Mouse (Mus musculus): ENCODE measurements around the gene Ddx31. TPM values are rescaled to one million over a fixed set of nuclear protein-coding genes. Genes with fewer than 3 reads are reported as not detected.

Gene Ddx31
- polyA plus RNA-seq, 1 experiment, result 27.0 TPM

DNA sequence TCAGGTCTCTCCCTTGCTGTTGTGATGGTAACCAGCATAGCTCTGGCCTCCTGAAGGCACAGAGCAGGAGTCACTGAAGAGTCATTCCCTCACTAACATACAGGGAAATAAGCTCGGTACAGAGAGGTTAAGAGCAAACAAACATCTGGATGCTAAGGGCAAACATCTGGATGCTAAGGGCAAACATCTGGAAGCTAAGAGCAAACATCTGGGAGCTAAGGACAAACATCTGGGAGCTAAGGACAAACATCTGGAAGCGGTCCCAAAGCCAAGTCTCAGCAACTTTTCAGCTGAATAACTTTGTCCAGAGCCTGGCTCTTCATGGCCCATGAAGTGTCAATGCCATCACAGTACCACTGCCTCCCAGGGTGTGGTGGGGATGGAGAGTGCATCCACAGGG is 40.6 kb upstream of the Ddx31 start:
- H3K4me3 ChIP-seq (ENCODE audit: low read depth, low read length), result no peak overlapping the region
- H3K4me1 ChIP-seq (ENCODE audit: control insufficient read depth, insufficient read depth, low read length), result no peaks in the 10 kb centered on the region
- H3K36me3 ChIP-seq (ENCODE audit: control insufficient read depth, insufficient read depth, low read length, poor library complexity, severe bottlenecking), result no peaks in the 10 kb centered on the region
- no peak overlapping the region for H3K9ac ChIP-seq (ENCODE audit: low read depth, poor library complexity, severe bottlenecking)
- H3K27me3 ChIP-seq (ENCODE audit: control insufficient read depth, insufficient read depth, low read length, poor library complexity, severe bottlenecking), result no peaks in the 10 kb centered on the region
- no peak overlapping the region for H3K27ac ChIP-seq (ENCODE audit: insufficient read depth, low read length)
- no peaks in the 10 kb centered on the region for H3K9me3 ChIP-seq (replicated peaks; ENCODE audit: control insufficient read depth, insufficient read depth, low read length, poor library complexity, severe bottlenecking)
- no peak for TF ChIP-seq CTCF (IDR thresholded peaks at IDR 0.05; ENCODE audit: low read depth, low read length)

DNA sequence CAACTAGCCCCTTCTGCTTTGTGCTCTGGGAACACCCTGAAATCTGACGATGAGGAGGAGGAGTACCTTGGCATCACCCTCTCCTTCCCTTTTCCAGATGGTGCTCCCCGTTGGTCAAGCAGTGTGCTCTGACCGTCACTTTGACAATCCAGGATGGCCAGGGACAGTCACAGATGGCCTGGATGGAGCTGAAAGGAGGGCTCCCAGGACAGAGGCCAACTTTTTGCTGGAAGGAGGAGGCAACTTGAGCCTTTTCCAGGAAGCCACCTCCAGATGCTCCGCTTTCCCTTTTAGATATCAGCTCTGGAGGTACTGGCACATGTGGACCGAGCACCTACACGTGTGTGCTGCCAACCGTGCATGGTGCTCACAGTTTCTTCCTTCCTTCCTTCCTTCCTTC is 36.8 kb upstream of the Ddx31 start:
- Histone ChIP-seq H3K4me1 (ENCODE audit: control insufficient read depth, insufficient read depth, low read length) (no peaks in the 10 kb centered on the region), H3K9ac (ENCODE audit: low read depth, poor library complexity, severe bottlenecking) (no peak overlapping the region), H3K27me3 (ENCODE audit: control insufficient read depth, insufficient read depth, low read length, poor library complexity, severe bottlenecking) (no peaks in the 10 kb centered on the region), H3K36me3 (ENCODE audit: control insufficient read depth, insufficient read depth, low read length, poor library complexity, severe bottlenecking) (no peaks in the 10 kb centered on the region), H3K4me3 (ENCODE audit: low read depth, low read length) (no peak overlapping the region), H3K9me3 (replicated peaks; ENCODE audit: control insufficient read depth, insufficient read depth, low read length, poor library complexity, severe bottlenecking) (no peaks in the 10 kb centered on the region), H3K27ac (ENCODE audit: insufficient read depth, low read length) (no peak overlapping the region)
- TF ChIP-seq POLR2A (IDR thresholded peaks at IDR 0.05; ENCODE audit: insufficient read depth, low read length), result no peak

DNA sequence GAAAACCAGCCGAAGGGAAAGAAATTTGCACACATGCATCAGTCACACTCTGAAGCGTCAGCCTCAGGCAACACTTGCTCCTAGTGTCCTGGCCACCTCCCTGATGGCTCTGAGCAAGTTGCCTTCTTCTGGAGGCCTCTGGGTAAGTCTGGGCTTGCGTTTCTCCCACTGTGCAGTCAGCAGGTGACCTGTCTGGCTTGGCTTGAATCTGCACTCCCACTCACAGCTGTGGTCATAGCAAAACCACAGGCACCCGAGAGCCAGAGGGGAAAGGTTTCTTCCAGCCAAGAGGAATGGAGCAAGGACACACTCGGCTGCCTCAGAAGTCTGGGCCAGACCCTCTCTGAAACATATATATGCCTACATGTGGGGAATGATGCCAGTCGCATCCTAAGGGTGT is 31.4 kb upstream of the Ddx31 start:
- no peak overlapping the region for H3K27ac ChIP-seq (ENCODE audit: insufficient read depth, low read length)
- H3K27me3 ChIP-seq (ENCODE audit: control insufficient read depth, insufficient read depth, low read length, poor library complexity, severe bottlenecking), result no peaks in the 10 kb centered on the region
- TF ChIP-seq EP300 (IDR thresholded peaks at IDR 0.05; ENCODE audit: insufficient read depth, low read depth, low read length) (no peak), POLR2A (IDR thresholded peaks at IDR 0.05; ENCODE audit: insufficient read depth, low read length) (no peak), CTCF (IDR thresholded peaks at IDR 0.05; ENCODE audit: low read depth, low read length) (no peak)
- no peaks in the 10 kb centered on the region for H3K9me3 ChIP-seq (replicated peaks; ENCODE audit: control insufficient read depth, insufficient read depth, low read length, poor library complexity, severe bottlenecking)
- no peak overlapping the region for H3K4me3 ChIP-seq (ENCODE audit: low read depth, low read length)
- no peaks in the 10 kb centered on the region for H3K4me1 ChIP-seq (ENCODE audit: control insufficient read depth, insufficient read depth, low read length)
- no peak overlapping the region for H3K9ac ChIP-seq (ENCODE audit: low read depth, poor library complexity, severe bottlenecking)
- H3K36me3 ChIP-seq (ENCODE audit: control insufficient read depth, insufficient read depth, low read length, poor library complexity, severe bottlenecking), result no peaks in the 10 kb centered on the region

DNA sequence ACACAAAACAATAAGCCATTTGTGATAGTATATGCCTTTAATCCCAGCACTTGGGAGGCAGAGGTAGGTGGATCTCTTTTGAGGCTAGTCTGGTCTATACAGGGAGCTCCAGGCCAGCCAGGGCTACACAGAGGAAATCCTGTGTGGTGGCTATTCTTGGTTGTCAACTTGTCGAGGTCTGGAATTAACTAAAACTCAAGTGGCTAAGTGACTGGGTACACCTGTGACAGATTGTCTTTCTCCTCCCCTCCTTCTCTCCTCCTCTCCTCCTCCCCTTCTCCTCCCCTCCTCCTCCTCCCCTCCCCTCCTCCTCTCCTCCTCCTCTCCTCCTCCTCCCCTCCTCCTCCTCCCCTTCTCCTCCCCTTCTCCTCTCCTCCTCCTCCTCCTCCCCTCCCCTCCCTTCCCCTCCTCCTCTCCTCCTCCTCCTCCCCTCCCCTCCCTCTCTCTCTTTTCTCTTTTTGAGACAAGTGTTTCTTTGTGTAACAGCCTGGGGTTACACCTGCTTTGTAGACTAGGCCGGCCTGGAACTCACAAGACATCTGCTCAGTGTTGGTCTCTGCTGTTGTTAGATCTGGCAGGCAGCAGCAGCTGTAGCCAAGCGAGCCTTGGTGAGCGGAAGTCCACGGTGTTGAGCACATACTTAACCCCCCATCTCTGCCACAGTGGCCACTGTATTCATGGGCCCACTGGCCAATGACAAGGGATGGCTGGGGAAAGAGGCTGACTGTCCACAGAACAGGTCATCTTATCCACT is 29.8 kb upstream of the Ddx31 start:
- H3K27me3 ChIP-seq (ENCODE audit: control insufficient read depth, insufficient read depth, low read length, poor library complexity, severe bottlenecking), result no peaks in the 10 kb centered on the region
- no peaks in the 10 kb centered on the region for H3K9me3 ChIP-seq (replicated peaks; ENCODE audit: control insufficient read depth, insufficient read depth, low read length, poor library complexity, severe bottlenecking)
- no peak overlapping the region for H3K4me3 ChIP-seq (ENCODE audit: low read depth, low read length)
- TF ChIP-seq CTCF (IDR thresholded peaks at IDR 0.05; ENCODE audit: low read depth, low read length) (no peak), EP300 (IDR thresholded peaks at IDR 0.05; ENCODE audit: insufficient read depth, low read depth, low read length) (no peak)
- no peak overlapping the region for H3K27ac ChIP-seq (ENCODE audit: insufficient read depth, low read length)
- no peak overlapping the region for H3K9ac ChIP-seq (ENCODE audit: low read depth, poor library complexity, severe bottlenecking)
- no peaks in the 10 kb centered on the region for H3K36me3 ChIP-seq (ENCODE audit: control insufficient read depth, insufficient read depth, low read length, poor library complexity, severe bottlenecking)
- H3K4me1 ChIP-seq (ENCODE audit: control insufficient read depth, insufficient read depth, low read length), result no peaks in the 10 kb centered on the region

DNA sequence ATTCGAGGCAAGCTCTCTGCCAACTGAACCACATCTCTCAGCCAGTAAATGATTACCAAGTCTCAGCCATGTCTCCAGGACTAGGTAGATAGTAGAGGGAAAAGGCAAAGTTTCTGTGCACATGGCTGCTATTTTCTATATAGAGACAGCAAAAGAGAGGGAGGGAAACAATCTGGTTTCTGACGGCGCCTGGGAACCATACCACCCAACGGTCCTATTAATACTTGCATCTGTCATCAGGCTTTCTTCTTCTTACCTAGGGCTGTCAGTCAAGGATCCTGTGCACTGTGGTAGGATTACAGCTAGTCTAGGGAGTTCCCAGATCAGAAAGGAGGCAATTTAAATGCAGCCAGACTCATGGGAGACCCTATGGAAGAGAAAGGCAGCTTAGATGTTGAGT is 21.3 kb upstream of the Ddx31 start:
- H3K4me1 ChIP-seq (ENCODE audit: control insufficient read depth, insufficient read depth, low read length), result no peaks in the 10 kb centered on the region
- H3K9ac ChIP-seq (ENCODE audit: low read depth, poor library complexity, severe bottlenecking), result no peak overlapping the region
- no peak overlapping the region for H3K4me3 ChIP-seq (ENCODE audit: low read depth, low read length)
- TF ChIP-seq CTCF (IDR thresholded peaks at IDR 0.05; ENCODE audit: low read depth, low read length), result no peak
- TF ChIP-seq POLR2A (IDR thresholded peaks at IDR 0.05; ENCODE audit: insufficient read depth, low read length), result no peak
- TF ChIP-seq EP300 (IDR thresholded peaks at IDR 0.05; ENCODE audit: insufficient read depth, low read depth, low read length), result no peak
- H3K9me3 ChIP-seq (replicated peaks; ENCODE audit: control insufficient read depth, insufficient read depth, low read length, poor library complexity, severe bottlenecking), result no peaks in the 10 kb centered on the region
- no peaks in the 10 kb centered on the region for H3K27me3 ChIP-seq (ENCODE audit: control insufficient read depth, insufficient read depth, low read length, poor library complexity, severe bottlenecking)
- no peak overlapping the region for H3K27ac ChIP-seq (ENCODE audit: insufficient read depth, low read length)
- peaks cover 2% of the 10 kb centered on the region; the same call in 1 of the 2 replicates for H3K36me3 ChIP-seq (ENCODE audit: control insufficient read depth, insufficient read depth, low read length, poor library complexity, severe bottlenecking)

DNA sequence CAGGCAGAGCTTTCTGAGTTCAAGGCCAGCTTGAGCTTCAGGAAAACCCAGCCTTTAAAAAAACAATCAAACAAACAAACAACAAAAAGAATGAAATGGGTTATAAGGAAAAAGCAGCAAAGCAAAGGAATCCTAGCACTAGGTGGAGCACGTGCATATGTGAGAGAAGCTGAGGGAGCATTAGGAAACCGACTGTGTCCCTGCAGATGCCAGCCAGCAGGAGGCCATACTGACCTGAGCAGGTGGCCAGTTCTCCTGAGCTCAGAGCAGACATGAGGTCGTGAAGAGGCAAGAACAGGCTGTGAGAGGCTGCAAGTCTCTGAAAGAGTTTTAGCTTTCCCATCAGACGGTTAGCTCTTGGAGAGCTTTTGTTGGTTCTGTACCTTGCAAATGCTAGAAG is 10.9 kb upstream of the Ddx31 start:
- no peaks in the 10 kb centered on the region for H3K27me3 ChIP-seq (ENCODE audit: control insufficient read depth, insufficient read depth, low read length, poor library complexity, severe bottlenecking)
- no peaks in the 10 kb centered on the region for H3K9me3 ChIP-seq (replicated peaks; ENCODE audit: control insufficient read depth, insufficient read depth, low read length, poor library complexity, severe bottlenecking)
- no peaks in the 10 kb centered on the region for H3K4me1 ChIP-seq (ENCODE audit: control insufficient read depth, insufficient read depth, low read length)
- no peak overlapping the region for H3K4me3 ChIP-seq (ENCODE audit: low read depth, low read length)
- no peak for TF ChIP-seq CTCF (IDR thresholded peaks at IDR 0.05; ENCODE audit: low read depth, low read length)
- TF ChIP-seq EP300 (IDR thresholded peaks at IDR 0.05; ENCODE audit: insufficient read depth, low read depth, low read length), result no peak
- no peak for TF ChIP-seq POLR2A (IDR thresholded peaks at IDR 0.05; ENCODE audit: insufficient read depth, low read length)
- no peak overlapping the region for H3K9ac ChIP-seq (ENCODE audit: low read depth, poor library complexity, severe bottlenecking)
- peaks cover 79% of the 10 kb centered on the region for H3K36me3 ChIP-seq (ENCODE audit: control insufficient read depth, insufficient read depth, low read length, poor library complexity, severe bottlenecking)
- H3K27ac ChIP-seq (ENCODE audit: insufficient read depth, low read length), result no peak overlapping the region

Measured in ES-Bruce4 (cell line).